26 mouse cellular contexts compared by ENCODE assay signal in the genomic region with DNA sequence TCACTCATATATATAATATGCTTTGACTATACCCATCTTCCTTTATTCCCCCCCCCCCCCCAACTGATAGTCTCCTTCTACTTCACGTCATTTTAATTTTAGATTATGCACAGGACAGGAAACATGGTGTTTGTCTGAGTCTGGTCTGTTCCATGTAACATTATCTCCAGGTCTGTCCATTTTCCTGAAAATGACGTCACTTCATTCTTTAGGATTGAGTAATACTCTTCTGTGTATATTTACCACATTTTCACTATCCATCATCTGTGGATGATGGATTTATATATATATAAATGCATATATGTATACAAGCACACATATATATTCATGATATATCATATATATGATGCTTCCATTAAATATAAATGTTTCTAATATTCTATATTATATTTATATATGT.
"Had no signal": no experiment of that assay in that cellular context is flagged by ENCODE, and none has a peak within 500 bp of the region (broad histone marks: within the 10 kb centered on the region; RNA-seq: fewer than 3 reads in every experiment).

No protein-coding gene starts in this region.

- H3K27me3 ChIP-seq: limb, embryonic 12.5 days; limb, embryonic 13.5 days; limb, embryonic 15.5 days; liver, embryonic 12.5 days; liver, embryonic 13.5 days; liver, embryonic 15.5 days; lung, embryonic 15.5 days; megakaryocyte, embryonic 14.5 days; midbrain, embryonic 12.5 days; midbrain, embryonic 13.5 days; midbrain, embryonic 15.5 days had no signal

- H3K36me3 ChIP-seq: limb, embryonic 10.5 days; limb, embryonic 13.5 days; limb, embryonic 15.5 days; liver, embryonic 12.5 days; liver, embryonic 13.5 days; liver, embryonic 15.5 days; lung, embryonic 15.5 days; midbrain, embryonic 10.5 days; midbrain, embryonic 12.5 days; midbrain, embryonic 13.5 days; midbrain, embryonic 15.5 days had no signal

- H3K4me3 ChIP-seq: limb, embryonic 10.5 days; limb, embryonic 12.5 days; limb, embryonic 13.5 days; limb, embryonic 15.5 days; liver, embryonic 12.5 days; liver, embryonic 13.5 days; liver, embryonic 15.5 days; lung, embryonic 15.5 days; megakaryocyte, embryonic 14.5 days; midbrain, embryonic 10.5 days; midbrain, embryonic 12.5 days; midbrain, embryonic 13.5 days; midbrain, embryonic 15.5 days had no signal

- H3K4me2 ChIP-seq: limb, embryonic 12.5 days; limb, embryonic 13.5 days; limb, embryonic 15.5 days; liver, embryonic 11.5 days; liver, embryonic 12.5 days; liver, embryonic 13.5 days; liver, embryonic 15.5 days; lung, embryonic 14.5 days; lung, embryonic 15.5 days; midbrain, embryonic 11.5 days; midbrain, embryonic 12.5 days; midbrain, embryonic 13.5 days; midbrain, embryonic 15.5 days had no signal

- DNase-seq: left cerebral cortex, postnatal 4 days; liver; liver, embryonic 13.5 days; liver, postnatal 0 days; lung, adult 18-20 months; lung, adult 2 months; lung, embryonic 14.5 days; lung, postnatal 10 days; lung, postnatal 14 days; lung, postnatal 36 days; lung, postnatal 4 days; midbrain, embryonic 14.5 days had no signal
